Mouse (Mus musculus) erythroblast, embryonic 14.5 days (primary cell): ENCODE results near the gene Foxred1.

ENCODE experiments used
- GATA1 ChIP-seq: IDR thresholded peaks from 2 replicates; pipeline ENCODE4 v1.6.1; 2012; ENCODE audit warnings: low read length, inconsistent platforms, mixed read lengths
- TAL1 ChIP-seq: IDR thresholded peaks from 3 replicates; pipeline ENCODE4 v1.6.1; 2012; ENCODE audit warnings: low read length, inconsistent platforms, mixed read lengths

- TF ChIP-seq GATA1: no peak
- no peak for TF ChIP-seq TAL1
These were observed 46.5 kb downstream of the Foxred1 start for GRCm38 (mm10) chr9:35164142-35164874.
